Mouse (Mus musculus) spleen, adult 2 months (tissue): ENCODE measurements at regions not wholly inside any gene's neighbourhood (a gene's known extent, or its start where the extent isn't known, plus 50 kb on each side); places are given as distances from the start of the nearest gene placed in this dataset.

Experiments used
- CTCF ChIP-seq: fragments of 200-500 bp; IDR thresholded peaks from 2 replicates; pipeline ENCODE4 v1.5.1; 2011; ENCODE audit warnings: mild to moderate bottlenecking, inconsistent platforms; ENCODE audit not compliant: insufficient read depth, insufficient read length, insufficient replicate concordance; ENCODE audit errors: extremely low read depth
- POLR2A ChIP-seq: fragments of 200-500 bp; IDR thresholded peaks from 2 replicates; pipeline ENCODE4 v1.6.1; 2011; ENCODE audit warnings: low read depth, low read length, inconsistent platforms

GRCm38 (mm10) chr7:72737792-72738191, 431.4 kb upstream of the Mctp2 start:
- TF ChIP-seq CTCF, result no peak
- no peak for TF ChIP-seq POLR2A
